In the genomic region with DNA sequence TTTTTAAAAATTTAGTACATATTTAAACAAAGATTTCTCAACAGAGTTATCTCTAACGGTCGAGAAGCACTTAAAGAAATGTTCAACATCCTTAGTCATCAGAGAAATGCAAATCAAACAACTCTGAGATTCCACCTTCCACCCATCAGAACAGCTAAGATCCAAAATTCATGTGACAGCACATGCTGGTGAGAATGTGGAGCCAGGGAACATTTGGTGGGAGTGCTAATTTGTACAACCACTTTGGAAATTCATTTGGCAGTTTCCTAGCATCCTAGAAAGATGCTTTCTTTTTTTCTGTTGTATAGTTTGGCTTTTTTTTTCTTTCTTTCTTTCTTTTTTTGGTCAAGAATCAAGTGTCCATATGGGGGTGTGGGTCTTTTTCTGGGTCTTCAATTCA, we compare ENCODE assay signal across 15 mouse cellular contexts.
"Had no signal": no experiment of that assay in that cellular context is flagged by ENCODE, and none has a peak within 500 bp of the region (broad histone marks: within the 10 kb centered on the region; RNA-seq: fewer than 3 reads in every experiment).

No protein-coding gene starts in this region.

- H3K4me3 ChIP-seq: liver, embryonic 13.5 days; stomach, embryonic 15.5 days had no signal

- H3K27ac ChIP-seq: liver, embryonic 13.5 days; stomach, embryonic 15.5 days had no signal

- DNase-seq: kidney, adult 18-20 months; kidney, adult 9 months; kidney, postnatal 14 days; kidney, postnatal 4 days; liver, embryonic 13.5 days; lung, adult 2 months; lung, postnatal 14 days; lung, postnatal 4 days; midbrain, embryonic 14.5 days; right cerebral cortex, postnatal 25 days; spleen, adult 18-20 months; thymus, adult 18-20 months; thymus, postnatal 36 days had no signal

- ATAC-seq: intestine, embryonic 16.5 days had no signal
